Mouse (Mus musculus): ENCODE data around the gene Tubgcp6. TPM values are rescaled to one million over a fixed set of nuclear protein-coding genes. Genes with fewer than 3 reads are reported as not detected.

Tubgcp6 gene
- polyA plus RNA-seq, 1 experiment from 2014 or later: 3.3 TPM

DNA sequence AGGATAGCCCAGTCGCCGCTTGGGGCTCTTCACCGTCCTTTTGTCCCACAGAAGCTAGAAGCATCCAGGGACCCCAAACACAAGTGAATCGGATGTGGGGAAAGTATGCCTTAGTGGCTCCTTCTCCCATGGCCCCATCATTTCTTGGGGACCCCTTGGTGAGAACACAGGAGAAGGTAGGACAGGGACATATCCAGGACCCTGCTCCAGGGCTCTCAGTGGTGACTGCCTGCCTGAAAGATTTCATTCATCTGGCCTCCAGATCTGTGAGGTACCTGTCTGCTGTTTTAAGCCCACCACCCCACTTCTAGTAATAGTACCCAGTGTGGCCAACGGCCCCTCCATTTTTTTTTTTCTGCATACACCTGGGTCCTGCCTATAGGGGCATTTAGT, 60.4 kb downstream of the Tubgcp6 start:
- peaks cover 63% of the 10 kb centered on the region for H3K27me3 ChIP-seq (ENCODE audit: insufficient read depth, low read length)
- no peak overlapping the region for H3K4me2 ChIP-seq (ENCODE audit: low read depth, low read length)
- H3K36me3 ChIP-seq (replicated peaks; ENCODE audit: insufficient read depth, low read length): no peaks in the 10 kb centered on the region
- DNase-seq (no peak), ATAC-seq (no peak)
- H3K9ac ChIP-seq (replicated peaks): no peak overlapping the region
- TF ChIP-seq EP300 (IDR thresholded peaks at IDR 0.05; ENCODE audit: low read depth) (no peak), CTCF (IDR thresholded peaks at IDR 0.05; ENCODE audit: low read depth) (no peak)
- peaks cover 3% of the 10 kb centered on the region; the same call in 1 of the 2 replicates for H3K4me1 ChIP-seq (ENCODE audit: insufficient read depth)
- WGBS (ENCODE audit: insufficient replicate concordance): 79% methylated on average over 5 of the region's 5 CpGs
- H3K4me3 ChIP-seq (ENCODE audit: low read depth, low read length): no peak overlapping the region
- no peaks in the 10 kb centered on the region for H3K9me3 ChIP-seq (ENCODE audit: low read length)
- H3K27ac ChIP-seq (ENCODE audit: low read depth): no peak overlapping the region

DNA sequence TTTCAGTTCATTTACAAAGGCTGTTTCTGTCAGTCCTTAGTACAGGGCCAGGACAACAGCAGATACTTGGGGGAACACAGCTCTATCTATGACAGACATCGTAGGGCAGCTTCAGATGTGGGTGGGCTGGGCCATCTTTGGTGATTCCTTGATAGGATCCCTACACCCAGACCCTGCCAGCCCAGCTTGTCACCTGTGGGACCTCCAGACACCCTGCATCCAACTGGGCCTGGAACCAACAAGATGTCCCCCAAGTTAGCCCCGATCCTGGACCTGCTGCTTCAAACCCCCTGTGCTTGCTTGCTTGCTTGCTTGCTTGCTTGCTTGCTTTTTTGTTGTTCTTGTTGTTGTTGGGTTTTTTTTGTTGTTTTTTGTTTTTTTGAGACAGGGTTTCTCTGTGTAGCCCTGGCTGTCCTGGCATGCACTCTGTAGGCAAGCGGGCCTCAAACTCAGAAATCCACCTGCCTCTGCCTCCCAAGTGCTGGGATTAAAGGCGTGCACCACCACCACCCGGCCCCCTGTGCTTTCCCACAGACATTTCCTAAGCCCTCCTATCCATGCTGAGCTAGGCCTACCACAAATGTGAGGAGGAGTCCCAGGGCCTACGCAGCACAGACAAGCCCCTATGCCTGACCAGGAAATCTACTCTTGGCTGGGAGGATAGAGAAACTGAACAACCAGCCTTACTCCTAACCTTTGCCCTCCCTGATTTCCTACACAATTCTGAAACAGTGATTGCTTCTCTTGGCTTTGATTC, 61.0 kb downstream of the Tubgcp6 start:
- Histone ChIP-seq H3K4me3 (ENCODE audit: low read depth, low read length) (no peak overlapping the region), H3K27me3 (ENCODE audit: insufficient read depth, low read length) (peaks cover 58% of the 10 kb centered on the region), H3K4me1 (ENCODE audit: insufficient read depth) (no peaks in the 10 kb centered on the region), H3K9ac (replicated peaks) (no peak overlapping the region), H3K36me3 (replicated peaks; ENCODE audit: insufficient read depth, low read length) (no peaks in the 10 kb centered on the region), H3K9me3 (ENCODE audit: low read length) (no peaks in the 10 kb centered on the region), H3K4me2 (ENCODE audit: low read depth, low read length) (no peak overlapping the region), H3K27ac (ENCODE audit: low read depth) (no peak overlapping the region)
- 82% methylated on average over 6 of the region's 6 CpGs for WGBS (ENCODE audit: insufficient replicate concordance)
- TF ChIP-seq CTCF (IDR thresholded peaks at IDR 0.05; ENCODE audit: low read depth) (no peak), EP300 (IDR thresholded peaks at IDR 0.05; ENCODE audit: low read depth) (no peak)
- ATAC-seq (no peak), DNase-seq (no peak)

DNA sequence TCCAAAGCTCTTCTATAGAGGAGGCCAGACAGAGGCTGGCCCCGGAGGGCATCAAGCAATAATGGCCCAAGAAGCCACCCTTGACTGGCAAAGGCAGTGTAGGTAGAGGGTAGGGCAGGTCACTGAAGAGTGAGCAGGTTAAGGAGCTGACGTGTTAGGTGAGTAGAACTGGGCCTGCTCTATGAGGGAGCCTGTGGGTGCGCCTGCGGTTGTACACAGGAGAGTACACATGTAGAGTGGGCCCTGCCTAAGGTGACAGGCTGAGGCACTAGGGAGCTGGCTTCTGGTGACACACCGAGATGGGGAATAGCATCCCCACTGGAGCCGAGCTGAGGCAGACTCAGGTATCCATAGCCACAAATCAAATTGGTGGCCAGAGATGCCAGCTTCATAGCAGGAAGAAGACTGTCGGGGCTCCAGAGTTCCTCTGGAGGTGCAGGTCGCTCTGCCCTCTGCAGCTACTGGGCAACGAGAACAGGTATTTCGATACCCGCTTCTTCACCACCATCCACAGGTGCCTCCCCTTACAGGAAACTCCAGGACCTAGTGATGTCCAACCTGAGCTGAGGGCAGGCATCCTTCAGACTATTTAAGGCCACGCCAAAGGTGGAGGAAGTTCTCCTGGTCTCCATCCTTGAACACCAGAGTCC, 62.0 kb downstream of the Tubgcp6 start:
- H3K27me3 ChIP-seq (ENCODE audit: insufficient read depth, low read length): peaks cover 54% of the 10 kb centered on the region
- no peak for TF ChIP-seq EP300 (IDR thresholded peaks at IDR 0.05; ENCODE audit: low read depth)
- no peak for TF ChIP-seq CTCF (IDR thresholded peaks at IDR 0.05; ENCODE audit: low read depth)
- H3K4me3 ChIP-seq (ENCODE audit: low read depth, low read length): no peak overlapping the region
- ATAC-seq: no peak
- H3K36me3 ChIP-seq (replicated peaks; ENCODE audit: insufficient read depth, low read length): no peaks in the 10 kb centered on the region
- H3K4me2 ChIP-seq (ENCODE audit: low read depth, low read length): no peak overlapping the region
- no peaks in the 10 kb centered on the region for H3K4me1 ChIP-seq (ENCODE audit: insufficient read depth)
- DNase-seq: no peak
- no peaks in the 10 kb centered on the region for H3K9me3 ChIP-seq (ENCODE audit: low read length)
- H3K9ac ChIP-seq (replicated peaks): no peak overlapping the region
- WGBS (ENCODE audit: insufficient replicate concordance): 77% methylated on average over 12 of the region's 12 CpGs
- H3K27ac ChIP-seq (ENCODE audit: low read depth): no peak overlapping the region

DNA sequence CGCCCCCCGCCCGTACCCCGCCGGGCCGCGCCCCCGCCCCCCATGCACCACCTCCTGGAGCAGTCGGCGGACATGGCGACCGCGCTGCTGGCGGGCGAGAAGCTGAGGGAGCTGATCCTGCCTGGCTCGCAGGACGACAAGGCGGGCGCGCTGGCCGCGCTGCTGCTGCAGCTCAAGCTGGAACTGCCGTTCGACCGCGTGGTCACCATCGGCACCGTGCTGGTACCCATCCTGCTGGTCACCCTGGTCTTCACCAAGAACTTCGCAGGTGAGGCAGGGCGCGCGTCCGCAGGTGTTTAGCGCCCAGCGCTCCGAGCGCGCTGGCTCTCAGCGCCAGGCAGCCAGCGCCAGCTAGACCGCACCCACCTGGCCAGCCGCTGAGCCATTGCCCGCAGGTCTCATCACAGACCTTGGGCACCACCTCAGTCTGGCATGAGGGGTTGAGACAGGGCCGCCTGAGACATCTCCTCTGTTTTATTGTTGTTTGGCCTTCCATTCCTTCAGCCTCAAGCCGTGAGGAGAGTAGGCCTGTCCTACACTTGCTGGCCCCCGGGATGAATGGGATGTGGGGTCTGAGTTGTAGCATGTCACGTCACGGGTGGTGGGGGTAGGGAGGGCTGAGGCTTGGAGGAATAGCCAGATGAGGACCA, 62.8 kb downstream of the Tubgcp6 start:
- peak overlapping the region; percentile 48 for H3K4me3 ChIP-seq (ENCODE audit: low read depth, low read length)
- no peaks in the 10 kb centered on the region for H3K9me3 ChIP-seq (ENCODE audit: low read length)
- no peaks in the 10 kb centered on the region for H3K4me1 ChIP-seq (ENCODE audit: insufficient read depth)
- DNase-seq (no peak), ATAC-seq (no peak)
- peaks cover 53% of the 10 kb centered on the region for H3K27me3 ChIP-seq (ENCODE audit: insufficient read depth, low read length)
- H3K27ac ChIP-seq (ENCODE audit: low read depth): no peak overlapping the region
- TF ChIP-seq EP300 (IDR thresholded peaks at IDR 0.05; ENCODE audit: low read depth) (no peak), CTCF (IDR thresholded peaks at IDR 0.05; ENCODE audit: low read depth) (no peak)
- 0 out of 2 replicates have a peak overlapping the region, but pooled peaks have one; percentile 7 for H3K9ac ChIP-seq (replicated peaks)
- 6% methylated on average over 39 of the region's 48 CpGs for WGBS (ENCODE audit: insufficient replicate concordance)
- no peaks in the 10 kb centered on the region for H3K36me3 ChIP-seq (replicated peaks; ENCODE audit: insufficient read depth, low read length)
- H3K4me2 ChIP-seq (ENCODE audit: low read depth, low read length): peak overlapping the region; percentile 75

DNA sequence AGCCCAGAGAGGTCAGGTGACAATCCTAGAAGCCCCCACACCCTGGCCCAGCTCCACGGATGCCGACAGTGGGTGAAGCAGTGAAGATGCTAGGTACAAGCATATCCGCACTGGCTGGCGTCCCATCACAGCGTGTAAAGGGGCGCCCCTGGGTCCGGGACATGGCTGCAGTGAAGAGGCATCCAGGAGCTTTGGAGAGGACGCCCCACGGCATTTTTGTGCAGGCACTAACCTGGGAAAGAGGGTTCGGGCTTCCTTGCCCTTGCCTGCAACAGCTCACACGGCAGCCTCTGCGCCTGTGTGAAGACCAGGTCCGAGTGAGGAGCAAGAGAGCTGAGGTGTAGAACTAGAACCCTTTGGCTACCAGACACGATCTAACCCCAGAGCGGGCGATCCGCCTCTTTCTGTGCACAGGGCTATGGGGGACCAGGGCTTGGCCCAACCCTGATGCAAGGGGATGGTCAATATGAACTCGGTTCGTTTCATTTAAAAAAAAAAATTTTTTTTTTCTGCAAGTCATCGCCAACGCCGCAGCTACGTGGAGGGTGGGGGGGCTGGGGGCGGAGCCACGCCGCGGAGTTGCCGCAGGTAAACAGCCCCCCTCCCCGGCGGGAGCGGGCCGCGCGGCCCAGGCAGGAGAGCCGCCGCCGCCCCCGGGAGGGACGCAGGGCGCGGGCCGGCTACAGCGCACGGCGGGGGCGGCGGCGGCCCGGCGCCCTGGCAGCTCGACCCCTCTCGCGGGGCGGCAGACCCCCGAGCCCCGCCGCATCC, 63.6 kb downstream of the Tubgcp6 start, which contains the start of gene Panx2:
TSS of gene Panx2 (plus strand) at position 574 of the 771 bp plus-strand sequence.
- Histone ChIP-seq H3K9me3 (ENCODE audit: low read length) (no peaks in the 10 kb centered on the region), H3K9ac (replicated peaks) (0 out of 2 replicates have a peak within 1 kb of the TSS, but pooled peaks have one; percentile 7), H3K27ac (ENCODE audit: low read depth) (no peak within 1 kb of the TSS), H3K27me3 (ENCODE audit: insufficient read depth, low read length) (peaks cover 51% of the 10 kb centered on the region), H3K36me3 (replicated peaks; ENCODE audit: insufficient read depth, low read length) (no peaks in the 10 kb centered on the region), H3K4me1 (ENCODE audit: insufficient read depth) (no peaks in the 10 kb centered on the region), H3K4me3 (ENCODE audit: low read depth, low read length) (peak within 1 kb of the TSS; percentile 48), H3K4me2 (ENCODE audit: low read depth, low read length) (peak within 1 kb of the TSS; percentile 75)
- no peak for ATAC-seq
- TF ChIP-seq CTCF (IDR thresholded peaks at IDR 0.05; ENCODE audit: low read depth) (no peak), EP300 (IDR thresholded peaks at IDR 0.05; ENCODE audit: low read depth) (no peak)
- no peak for DNase-seq
- WGBS (ENCODE audit: insufficient replicate concordance): 4% methylated on average over 34 of the region's 57 CpGs
